Mouse (Mus musculus) liver, embryonic 12.5 days (tissue): ENCODE data around the gene Usp16. TPM values are rescaled to one million over a fixed set of nuclear protein-coding genes. Genes with fewer than 3 reads are reported as not detected.

Experiments used
- ATAC-seq: fragments of 200-750 bp; cut with Nextera tagmentation; 2 replicates; pipeline ENCODE4 v1.8.0; 2017; ENCODE audit warnings: moderate number of reproducible peaks, mild to moderate bottlenecking, moderate library complexity
- H3K27ac ChIP-seq: fragments of 300-500 bp; sonication (generic); 2 replicates; pipeline ENCODE4 v1.5.1; 2016; ENCODE audit warnings: mild to moderate bottlenecking
- H3K27me3 ChIP-seq: fragments of 300-500 bp; sonication (generic); replicated peaks from 2 replicates; pipeline ENCODE4 v1.6.1; 2016; ENCODE audit warnings: mild to moderate bottlenecking, moderate library complexity
- H3K36me3 ChIP-seq: fragments of 300-500 bp; sonication (generic); 2 replicates; pipeline ENCODE4 v1.6.1; 2016; ENCODE audit warnings: mild to moderate bottlenecking, moderate library complexity
- H3K4me1 ChIP-seq: fragments of 300-500 bp; sonication (generic); 2 replicates; pipeline ENCODE4 v1.6.1; 2016
- H3K4me2 ChIP-seq: fragments of 300-500 bp; sonication (generic); 2 replicates; pipeline ENCODE4 v1.6.1; 2016; ENCODE audit warnings: mild to moderate bottlenecking, moderate library complexity
- H3K4me3 ChIP-seq: fragments of 300-500 bp; sonication (generic); 2 replicates; pipeline ENCODE4 v1.5.1; 2016; ENCODE audit warnings: mild to moderate bottlenecking, moderate library complexity
- H3K9ac ChIP-seq: fragments of 300-500 bp; sonication (generic); 2 replicates; pipeline ENCODE4 v1.6.1; 2016; ENCODE audit warnings: mild to moderate bottlenecking, moderate library complexity
- H3K9me3 ChIP-seq: fragments of 300-500 bp; sonication (generic); replicated peaks from 2 replicates; pipeline ENCODE4 v1.6.1; 2016; ENCODE audit warnings: mild to moderate bottlenecking, moderate library complexity
- WGBS: fragments of 180-500 bp; shearing (Covaris S2); methylation state at CpG from one replicate; pipeline ENCODE4 v1.1.7; 2016; ENCODE audit not compliant: insufficient replicate concordance; 5-methylcytosine and 5-hydroxymethylcytosine counted together
- polyA plus RNA-seq: library from polyadenylated mRNA; unstranded; fragments of >200 nt; fragmentation: Nextera tagmentation; extraction: Ambion mirVana; gene quantifications from 2 replicates; pipeline ENCODE4 v1.2.1, GENCODE M21; 2016

Gene Usp16
- polyA plus RNA-seq, 1 experiment from 2014 or later, result 25.2 TPM

DNA sequence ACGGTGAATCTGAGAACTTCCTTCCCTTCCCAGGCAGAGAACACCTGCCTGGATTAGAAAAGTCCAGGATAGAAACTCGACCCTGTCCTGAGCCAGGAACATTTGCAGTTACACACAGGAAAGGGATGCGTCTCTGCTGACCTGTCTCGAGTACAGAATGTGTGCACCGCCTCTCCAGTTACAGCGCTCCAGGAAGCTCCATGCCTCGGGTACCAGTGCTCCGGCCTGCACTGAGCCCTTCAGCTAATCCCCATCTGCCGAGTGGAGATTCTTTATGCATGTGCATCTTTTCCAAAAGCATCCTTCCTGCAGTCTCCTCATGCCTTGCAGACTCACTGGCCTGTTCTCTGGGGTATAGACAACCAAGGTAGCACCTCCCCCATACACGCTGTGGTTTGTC, 74.3 kb downstream of the Usp16 start:
- H3K9ac ChIP-seq, result no peak overlapping the region
- WGBS, result 61% methylated on average over 10 of the region's 10 CpGs
- ATAC-seq, result no peak
- no peak overlapping the region for H3K4me2 ChIP-seq
- H3K4me3 ChIP-seq, result no peak overlapping the region
- no peak overlapping the region for H3K27ac ChIP-seq
- no peaks in the 10 kb centered on the region for H3K36me3 ChIP-seq
- no peaks in the 10 kb centered on the region for H3K27me3 ChIP-seq
- H3K9me3 ChIP-seq, result no peaks in the 10 kb centered on the region
- no peaks in the 10 kb centered on the region for H3K4me1 ChIP-seq

Other genes with a start within 250 kb of the Usp16 start
- 10.2 and 10.3 TPM in 2 replicates for gene N6amt1, start 100.5 kb upstream of the Usp16 start, polyA plus RNA-seq
- 19.7 and 19.8 TPM in 2 replicates for gene Ltn1, start 22.1 kb upstream of the Usp16 start, polyA plus RNA-seq
- 6.9 and 7.9 TPM in 2 replicates for gene Rwdd2b, start 14.1 kb upstream of the Usp16 start, polyA plus RNA-seq
- 395 and 399 TPM in 2 replicates for gene Cct8, start 41.2 kb downstream of the Usp16 start, polyA plus RNA-seq
- not detected in 2 replicates for gene Map3k7cl, start 98.6 kb downstream of the Usp16 start, polyA plus RNA-seq
- gene Bach1, start 244.2 kb downstream of the Usp16 start, polyA plus RNA-seq, result 8.8 and 10.6 TPM in 2 replicates